ENCODE assay signal across 8 mouse cellular contexts in the genomic region with DNA sequence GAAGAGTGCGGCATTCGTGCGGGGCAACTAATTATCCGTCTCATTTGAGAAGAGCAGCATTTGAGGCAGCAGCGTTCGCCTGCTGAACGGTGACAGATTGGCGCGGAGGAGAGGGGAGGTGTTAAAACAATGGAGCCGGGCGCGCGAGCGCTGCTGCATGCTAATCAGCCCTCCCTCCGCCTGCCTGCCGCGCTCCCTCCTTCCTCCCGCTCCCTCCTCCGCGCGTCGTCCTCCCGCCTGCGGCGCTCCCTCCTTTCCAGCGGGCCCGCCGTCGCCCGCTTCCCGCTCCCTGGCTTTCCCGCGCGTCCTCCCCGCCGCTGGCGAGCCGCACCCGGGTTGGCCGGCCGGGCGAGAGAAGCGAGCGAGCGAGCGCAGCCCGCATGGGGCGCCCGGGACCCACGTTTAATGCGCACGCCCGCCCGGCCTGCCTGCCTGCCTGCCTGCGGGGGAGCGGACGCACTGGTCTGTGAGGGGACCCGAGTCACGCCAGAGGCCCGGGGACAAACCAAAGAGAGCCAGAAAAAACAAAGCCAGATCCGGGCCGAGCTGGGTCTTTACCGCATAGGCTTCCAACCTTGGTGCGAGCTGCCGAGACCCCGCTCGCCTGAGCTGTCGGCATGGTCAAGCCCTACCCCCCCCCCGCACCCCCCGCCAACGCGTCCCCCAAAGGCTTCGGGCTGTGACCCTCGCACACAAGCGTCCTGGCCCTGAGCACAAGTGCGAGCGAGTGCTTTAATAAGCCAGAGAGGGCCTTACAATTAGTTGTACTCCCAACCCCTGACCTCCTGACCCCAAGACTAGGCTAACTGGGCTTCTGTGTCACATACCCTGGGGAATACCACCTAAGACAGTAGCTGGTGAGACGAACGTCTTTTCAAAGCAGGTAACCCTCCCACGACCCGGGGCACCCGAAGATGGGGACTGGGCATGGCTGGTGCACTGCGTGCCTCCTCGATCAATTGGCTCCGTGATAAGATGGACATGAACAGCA. TPM values are rescaled to one million over a fixed set of nuclear protein-coding genes. Genes with fewer than 3 reads are reported as not detected.
DNase-seq lines count a peak whose midpoint lies in the region; ATAC-seq lines count a peak whose summit lies in the region.

No protein-coding gene starts in this region.

- no peaks in the 10 kb centered on the region; the same call in 1 of the 2 replicates for H3K27me3 ChIP-seq in hindbrain, embryonic 12.5 days
- no peaks in the 10 kb centered on the region; the same call in 1 of the 2 replicates for H3K27me3 ChIP-seq in lung, embryonic 16.5 days (ENCODE audit: control insufficient read depth, insufficient read depth, low read depth, low read length)

- H3K4me1 ChIP-seq in hindbrain, embryonic 12.5 days, result peaks cover 8% of the 10 kb centered on the region
- peaks cover 9% of the 10 kb centered on the region for H3K4me1 ChIP-seq in lung, embryonic 16.5 days (replicated peaks; ENCODE audit: control insufficient read depth, insufficient read depth, low read length)

- H3K9ac ChIP-seq in hindbrain, embryonic 12.5 days, result peak overlapping the region; percentile 78
- H3K9ac ChIP-seq in lung, embryonic 16.5 days (ENCODE audit: low read length), result peak overlapping the region; percentile 71

- H3K9me3 ChIP-seq in hindbrain, embryonic 12.5 days (replicated peaks), result no peaks in the 10 kb centered on the region
- no peaks in the 10 kb centered on the region for H3K9me3 ChIP-seq in lung, embryonic 16.5 days (ENCODE audit: control insufficient read depth, low read length)

- peak overlapping the region; percentile 88 for H3K27ac ChIP-seq in hindbrain, embryonic 12.5 days
- no peak overlapping the region for H3K27ac ChIP-seq in lung, embryonic 16.5 days (ENCODE audit: low read length)

- peak; percentile 92 for ATAC-seq in hindbrain, embryonic 12.5 days (ENCODE audit: low FRiP score)
- peak; percentile 86 for ATAC-seq in lung, embryonic 16.5 days (ENCODE audit: low read depth)

- under 1% methylated on average over 81 of the region's 85 CpGs for WGBS in hindbrain, embryonic 12.5 days
- 2% methylated on average over 72 of the region's 85 CpGs for WGBS in lung, embryonic 16.5 days

- H3K4me2 ChIP-seq in hindbrain, embryonic 12.5 days (replicated peaks), result peak overlapping the region; percentile 90
- peak overlapping the region; percentile 99 for H3K4me2 ChIP-seq in lung, embryonic 16.5 days (ENCODE audit: low read depth, low read length)

- H3K36me3 ChIP-seq in hindbrain, embryonic 12.5 days, result no peaks in the 10 kb centered on the region
- no peaks in the 10 kb centered on the region for H3K36me3 ChIP-seq in lung, embryonic 16.5 days (ENCODE audit: control insufficient read depth, insufficient read depth, low read length)

- peak; percentile 64 for DNase-seq in ZHBTc4 (ENCODE audit: low read depth, low spot score)
- DNase-seq in cerebellum, adult 9-10 months, result peak; percentile 82
- DNase-seq in forelimb bud, embryonic 11.5 days (ENCODE audit: low read depth, low spot score), result peak; percentile 59
- peak; percentile 86 to 88 for DNase-seq in layer of hippocampus, postnatal 10 days (ENCODE audit: low spot score in 2 of 2)
- peak; percentile 57 for DNase-seq in retina, adult 2 months (ENCODE audit: low read depth, low spot score)
- DNase-seq in thymus, postnatal 4 days, result peak; percentile 69

- peak overlapping the region; percentile 59 for H3K4me3 ChIP-seq in hindbrain, embryonic 12.5 days
- peak overlapping the region; percentile 63 for H3K4me3 ChIP-seq in lung, embryonic 16.5 days (ENCODE audit: low read length)

RNA-seq across cellular contexts. Expression of gene Psmd14, which starts 54.8 kb away (rescaled TPM):
- polyA plus RNA-seq in hindbrain, embryonic 12.5 days (2016; fragmentation: Nextera tagmentation; extraction: Ambion mirVana), result 208 and 214 TPM in 2 replicates
- total RNA-seq in layer of hippocampus, postnatal 10 days (2021), result 100 to 1,000 TPM; 131 to 133 TPM
- polyA plus RNA-seq in lung, embryonic 16.5 days (2015; fragmentation: Nextera tagmentation; extraction: Ambion mirVana), result 157 TPM in 2 replicates
